Mouse (Mus musculus) liver, embryonic 14.5 days (tissue): Measurements from ENCODE around the gene Lrmda.

Experiments
- CTCF ChIP-seq: IDR thresholded peaks from 2 replicates; pipeline ENCODE4 v1.5.1; 2016; ENCODE audit warnings: antibody characterized with exemption, low read depth, control low read depth
- EP300 ChIP-seq: IDR thresholded peaks from 2 replicates; pipeline ENCODE4 v1.6.1; 2016; ENCODE audit warnings: antibody characterized with exemption, low read depth

DNA sequence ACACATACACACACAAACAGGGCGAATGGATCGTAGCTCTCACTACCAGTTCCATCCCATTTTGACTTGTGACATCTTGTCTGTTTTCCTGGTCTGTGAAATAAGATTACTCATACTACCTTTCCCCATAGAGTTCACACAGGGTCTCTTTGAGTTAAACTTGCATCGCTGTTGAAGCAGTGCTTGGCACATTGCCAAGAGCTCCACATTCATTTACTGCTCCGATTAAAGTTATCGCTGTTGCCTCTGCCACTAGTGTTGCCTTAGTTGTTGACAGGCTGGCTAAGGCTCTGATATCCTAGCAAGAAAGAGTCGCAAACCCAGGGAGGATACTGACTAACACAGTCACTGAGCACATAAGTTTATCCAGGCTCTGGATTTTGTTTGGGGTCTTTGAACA is 675.9 kb downstream of the Lrmda start:
- no peak for TF ChIP-seq CTCF
- no peak for TF ChIP-seq EP300
